Mouse (Mus musculus): Measurements from ENCODE around the gene Rap1gap2. TPM values are rescaled to one million over a fixed set of nuclear protein-coding genes. Genes with fewer than 3 reads are reported as not detected.
A peak's percentile ranks its signal among the peaks of the same experiment; 100 is the strongest.

Gene Rap1gap2
- polyA plus RNA-seq, 1 experiment from 2014 or later, result 7.9 TPM

- Histone ChIP-seq H3K4me1 (replicated peaks; ENCODE audit: control insufficient read depth, insufficient read depth, low read length) (no peaks in the 10 kb centered on the region), H3K4me3 (ENCODE audit: low read depth, low read length) (no peak overlapping the region), H3K9ac (ENCODE audit: low read depth, low read length) (no peak overlapping the region), H3K36me3 (ENCODE audit: control insufficient read depth, insufficient read depth) (no peaks in the 10 kb centered on the region), H3K4me2 (replicated peaks; ENCODE audit: low read depth) (no peak overlapping the region), H3K9me3 (ENCODE audit: control insufficient read depth) (no peaks in the 10 kb centered on the region), H3K27me3 (replicated peaks; ENCODE audit: control insufficient read depth, insufficient read depth, low read length) (no peaks in the 10 kb centered on the region), H3K27ac (ENCODE audit: low read depth, low read length) (no peak overlapping the region)
- ATAC-seq, result no peak
- TF ChIP-seq CTCF (IDR thresholded peaks at IDR 0.05; ENCODE audit: low read depth), result no peak
- WGBS, result 51% methylated on average over 5 of the region's 5 CpGs
These were observed 166.8 kb downstream of the Rap1gap2 start for GRCm38 (mm10) chr11:74443924-74444256.

- H3K4me3 ChIP-seq (ENCODE audit: low read depth, low read length), result no peak overlapping the region
- H3K27me3 ChIP-seq (replicated peaks; ENCODE audit: control insufficient read depth, insufficient read depth, low read length), result no peaks in the 10 kb centered on the region
- no peak overlapping the region for H3K9ac ChIP-seq (ENCODE audit: low read depth, low read length)
- no peak for ATAC-seq
- no peak overlapping the region for H3K27ac ChIP-seq (ENCODE audit: low read depth, low read length)
- no peak for TF ChIP-seq CTCF (IDR thresholded peaks at IDR 0.05; ENCODE audit: low read depth)
- 28% methylated on average over 6 of the region's 6 CpGs for WGBS
- H3K9me3 ChIP-seq (ENCODE audit: control insufficient read depth), result no peaks in the 10 kb centered on the region
- no peaks in the 10 kb centered on the region for H3K36me3 ChIP-seq (ENCODE audit: control insufficient read depth, insufficient read depth)
- H3K4me1 ChIP-seq (replicated peaks; ENCODE audit: control insufficient read depth, insufficient read depth, low read length), result no peaks in the 10 kb centered on the region
- no peak overlapping the region for H3K4me2 ChIP-seq (replicated peaks; ENCODE audit: low read depth)
These were observed 167.4 kb downstream of the Rap1gap2 start for GRCm38 (mm10) chr11:74443147-74443923.

DNA sequence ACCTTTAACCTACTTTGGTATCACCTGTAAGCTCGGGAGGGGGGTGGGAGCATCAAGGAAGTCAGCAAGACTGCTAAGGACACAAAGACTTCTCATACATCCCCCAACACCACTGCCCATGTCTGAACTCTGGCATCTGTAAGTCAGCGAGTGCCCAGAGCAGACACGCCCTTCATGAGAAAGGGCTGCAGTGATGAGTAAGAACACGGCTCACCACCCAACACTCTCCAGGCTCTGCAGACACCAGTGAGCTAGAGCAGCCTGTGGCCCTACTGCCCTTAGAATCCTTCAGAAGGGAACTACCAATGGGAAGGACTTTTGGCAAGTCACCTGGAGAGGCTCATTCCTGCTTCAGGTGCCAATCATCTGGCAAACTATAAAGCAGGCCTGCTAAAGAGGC, 168.3 kb downstream of the Rap1gap2 start:
- Histone ChIP-seq H3K4me2 (replicated peaks; ENCODE audit: low read depth) (no peak overlapping the region), H3K36me3 (ENCODE audit: control insufficient read depth, insufficient read depth) (no peaks in the 10 kb centered on the region), H3K27me3 (replicated peaks; ENCODE audit: control insufficient read depth, insufficient read depth, low read length) (no peaks in the 10 kb centered on the region), H3K9ac (ENCODE audit: low read depth, low read length) (no peak overlapping the region), H3K27ac (ENCODE audit: low read depth, low read length) (no peak overlapping the region), H3K4me3 (ENCODE audit: low read depth, low read length) (no peak overlapping the region), H3K4me1 (replicated peaks; ENCODE audit: control insufficient read depth, insufficient read depth, low read length) (no peaks in the 10 kb centered on the region), H3K9me3 (ENCODE audit: control insufficient read depth) (no peaks in the 10 kb centered on the region)
- ATAC-seq, result peak; percentile 44; the same call in 1 of the 2 replicates
- TF ChIP-seq CTCF (IDR thresholded peaks at IDR 0.05; ENCODE audit: low read depth), result no peak
- 57% methylated on average over 4 of the region's 4 CpGs for WGBS

DNA sequence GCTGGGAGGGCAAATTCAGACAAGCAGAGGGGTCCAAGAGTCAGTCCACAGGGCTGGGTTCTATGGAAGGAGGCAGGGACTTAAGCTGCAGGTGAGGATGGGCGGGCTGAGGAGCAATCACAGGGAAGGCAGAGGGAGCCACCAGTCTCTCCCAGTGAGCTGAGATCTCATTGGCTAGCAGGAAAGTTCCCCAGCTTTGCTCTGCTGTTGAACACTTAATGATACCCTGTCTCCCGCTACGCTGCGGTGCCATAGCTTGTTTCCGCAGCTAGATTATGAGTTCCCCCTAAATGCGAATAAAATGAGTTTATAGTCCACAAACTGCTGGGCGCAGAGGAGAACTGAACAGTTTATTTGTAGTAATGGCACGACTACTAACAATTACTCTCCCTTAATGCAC, 170.6 kb downstream of the Rap1gap2 start:
- ATAC-seq, result no peak
- no peak for TF ChIP-seq CTCF (IDR thresholded peaks at IDR 0.05; ENCODE audit: low read depth)
- no peaks in the 10 kb centered on the region for H3K27me3 ChIP-seq (replicated peaks; ENCODE audit: control insufficient read depth, insufficient read depth, low read length)
- no peaks in the 10 kb centered on the region for H3K4me1 ChIP-seq (replicated peaks; ENCODE audit: control insufficient read depth, insufficient read depth, low read length)
- no peak overlapping the region for H3K9ac ChIP-seq (ENCODE audit: low read depth, low read length)
- H3K9me3 ChIP-seq (ENCODE audit: control insufficient read depth), result no peaks in the 10 kb centered on the region
- peaks cover 5% of the 10 kb centered on the region; the same call in 1 of the 2 replicates for H3K36me3 ChIP-seq (ENCODE audit: control insufficient read depth, insufficient read depth)
- no peak overlapping the region for H3K4me2 ChIP-seq (replicated peaks; ENCODE audit: low read depth)
- H3K4me3 ChIP-seq (ENCODE audit: low read depth, low read length), result no peak overlapping the region
- no peak overlapping the region for H3K27ac ChIP-seq (ENCODE audit: low read depth, low read length)
- 75% methylated on average over 8 of the region's 8 CpGs for WGBS

- H3K4me2 ChIP-seq (replicated peaks; ENCODE audit: low read depth), result peak overlapping the region; percentile 6; the same call in 1 of the 2 replicates
- no peaks in the 10 kb centered on the region for H3K4me1 ChIP-seq (replicated peaks; ENCODE audit: control insufficient read depth, insufficient read depth, low read length)
- no peaks in the 10 kb centered on the region for H3K9me3 ChIP-seq (ENCODE audit: control insufficient read depth)
- H3K9ac ChIP-seq (ENCODE audit: low read depth, low read length), result no peak overlapping the region
- no peaks in the 10 kb centered on the region for H3K27me3 ChIP-seq (replicated peaks; ENCODE audit: control insufficient read depth, insufficient read depth, low read length)
- no peak overlapping the region for H3K4me3 ChIP-seq (ENCODE audit: low read depth, low read length)
- H3K36me3 ChIP-seq (ENCODE audit: control insufficient read depth, insufficient read depth), result peaks cover 5% of the 10 kb centered on the region; the same call in 1 of the 2 replicates
- TF ChIP-seq CTCF (IDR thresholded peaks at IDR 0.05; ENCODE audit: low read depth), result no peak
- 22% methylated on average over 6 of the region's 6 CpGs for WGBS
- no peak overlapping the region for H3K27ac ChIP-seq (ENCODE audit: low read depth, low read length)
- peak; percentile 62 for ATAC-seq
These were observed 171.5 kb downstream of the Rap1gap2 start for GRCm38 (mm10) chr11:74439202-74439601.

DNA sequence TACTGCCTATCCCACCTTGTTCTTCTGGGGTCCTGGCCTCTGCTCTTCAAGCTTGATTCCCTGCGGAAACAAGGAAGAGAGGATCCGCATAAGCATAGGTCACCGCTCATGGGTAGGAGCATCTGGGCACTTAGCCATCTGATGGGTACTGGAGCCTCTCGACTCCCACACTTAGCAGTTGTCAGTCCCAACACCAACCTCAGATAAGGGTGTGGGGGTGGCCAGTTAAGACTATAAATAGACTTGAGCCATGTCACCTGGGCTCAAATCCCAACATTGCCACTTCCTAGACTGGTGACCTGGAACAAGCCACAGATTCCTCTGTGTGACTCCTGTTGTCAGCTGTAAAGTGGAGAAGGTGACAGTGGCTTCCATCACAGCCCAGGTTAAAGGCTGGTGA, 172.5 kb downstream of the Rap1gap2 start:
- no peak overlapping the region for H3K27ac ChIP-seq (ENCODE audit: low read depth, low read length)

More for the DNA sequence above, 172.5 kb downstream of the Rap1gap2 start:
- Histone ChIP-seq H3K4me3 (ENCODE audit: low read depth, low read length) (no peak overlapping the region), H3K4me2 (replicated peaks; ENCODE audit: low read depth) (no peak overlapping the region), H3K9ac (ENCODE audit: low read depth, low read length) (no peak overlapping the region), H3K4me1 (replicated peaks; ENCODE audit: control insufficient read depth, insufficient read depth, low read length) (no peaks in the 10 kb centered on the region), H3K36me3 (ENCODE audit: control insufficient read depth, insufficient read depth) (peaks cover 5% of the 10 kb centered on the region; the same call in 1 of the 2 replicates), H3K27me3 (replicated peaks; ENCODE audit: control insufficient read depth, insufficient read depth, low read length) (no peaks in the 10 kb centered on the region), H3K9me3 (ENCODE audit: control insufficient read depth) (no peaks in the 10 kb centered on the region)
- TF ChIP-seq CTCF (IDR thresholded peaks at IDR 0.05; ENCODE audit: low read depth), result no peak
- no peak for ATAC-seq
- 88% methylated on average over 4 of the region's 4 CpGs for WGBS

Measured in intestine, postnatal 0 days (tissue).